Mouse (Mus musculus) spleen, adult 2 months (tissue): Measurements from ENCODE around the gene Nkx2-5.

Experiments used
- CTCF ChIP-seq: fragments of 200-500 bp; IDR thresholded peaks from 2 replicates; pipeline ENCODE4 v1.5.1; 2011; ENCODE audit warnings: mild to moderate bottlenecking, inconsistent platforms; ENCODE audit not compliant: insufficient read depth, insufficient read length, insufficient replicate concordance; ENCODE audit errors: extremely low read depth
- POLR2A ChIP-seq: fragments of 200-500 bp; IDR thresholded peaks from 2 replicates; pipeline ENCODE4 v1.6.1; 2011; ENCODE audit warnings: low read depth, low read length, inconsistent platforms

DNA sequence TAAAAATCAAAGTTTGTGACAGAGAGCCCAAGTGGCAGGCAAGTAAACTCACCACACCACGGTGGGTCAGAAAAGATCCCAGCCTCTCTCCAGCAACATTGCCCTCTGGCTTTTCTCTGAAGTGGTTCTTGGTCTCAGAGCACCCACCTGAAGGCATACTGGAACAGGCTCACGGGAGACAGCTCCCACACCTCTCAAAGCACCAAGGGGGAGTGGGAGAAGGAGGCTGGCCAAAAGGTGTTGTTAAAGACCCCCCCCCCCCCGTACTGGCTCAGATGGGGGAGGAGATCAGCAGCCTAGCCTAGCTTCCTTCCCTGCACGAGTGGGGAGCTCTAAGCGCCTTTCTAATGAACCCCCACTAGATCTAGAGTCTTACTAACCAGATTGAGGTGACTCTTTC is 3.0 kb upstream of the Nkx2-5 start:
- no peak for TF ChIP-seq POLR2A
- no peak for TF ChIP-seq CTCF
